Mouse (Mus musculus) liver, embryonic 11.5 days (tissue): ENCODE measurements around the gene Col9a3. TPM values are rescaled to one million over a fixed set of nuclear protein-coding genes. Genes with fewer than 3 reads are reported as not detected.

ENCODE experiments used
- polyA plus RNA-seq: library from polyadenylated mRNA; unstranded; fragments of >200 nt; fragmentation: Nextera tagmentation; extraction: Ambion mirVana; gene quantifications from 2 replicates; pipeline ENCODE4 v1.2.1, GENCODE M21; 2014

Col9a3 gene
- polyA plus RNA-seq, 1 experiment from 2014 or later: 3.4 TPM

Other genes with a start within 250 kb of the Col9a3 start
- 1.5 and 2.0 TPM in 2 replicates for gene Slco4a1, start 141.5 kb upstream of the Col9a3 start, polyA plus RNA-seq
- 0.49 and 0.75 TPM in 2 replicates for gene Ntsr1, start 97.8 kb upstream of the Col9a3 start, polyA plus RNA-seq
- gene Mrgbp, start 16.5 kb upstream of the Col9a3 start, polyA plus RNA-seq: 23.2 and 26.2 TPM in 2 replicates
- gene Ogfr, start 8.5 kb upstream of the Col9a3 start, polyA plus RNA-seq: 50.7 and 53.4 TPM in 2 replicates
- 0.15 and 0.29 TPM in 2 replicates for gene Tcfl5, start 44.9 kb downstream of the Col9a3 start, polyA plus RNA-seq
- 28.7 and 29.8 TPM in 2 replicates for gene Dido1, start 112.2 kb downstream of the Col9a3 start, polyA plus RNA-seq
- gene Gid8, start 112.3 kb downstream of the Col9a3 start, polyA plus RNA-seq: 95.7 and 102 TPM in 2 replicates
- 4.3 and 4.7 TPM in 2 replicates for gene Slc17a9, start 127.5 kb downstream of the Col9a3 start, polyA plus RNA-seq
- not detected in 2 replicates for gene Bhlhe23, start 179.1 kb downstream of the Col9a3 start, polyA plus RNA-seq